Mouse (Mus musculus) E14TG2a.4 (cell line): Measurements from ENCODE around the gene Tnfrsf21.

Experiments
- CTCF ChIP-seq: conservative IDR thresholded peaks from 2 replicates; pipeline ENCODE4 v1.5.1; 2014; ENCODE audit warnings: low read length
- NANOG ChIP-seq: IDR thresholded peaks from 2 replicates; pipeline ENCODE4 v1.6.1; 2014; ENCODE audit warnings: borderline replicate concordance, low read length, mixed read lengths
- POU5F1 ChIP-seq: IDR thresholded peaks from 2 replicates; pipeline ENCODE4 v1.6.1; 2014; ENCODE audit warnings: low read length, borderline replicate concordance

GRCm38 (mm10) chr17:43097101-43097688 is 80.8 kb downstream of the Tnfrsf21 start:
- no peak for TF ChIP-seq CTCF
- TF ChIP-seq POU5F1: no peak
- no peak for TF ChIP-seq NANOG
